27 mouse cellular contexts compared by ENCODE assay signal in the genomic region with DNA sequence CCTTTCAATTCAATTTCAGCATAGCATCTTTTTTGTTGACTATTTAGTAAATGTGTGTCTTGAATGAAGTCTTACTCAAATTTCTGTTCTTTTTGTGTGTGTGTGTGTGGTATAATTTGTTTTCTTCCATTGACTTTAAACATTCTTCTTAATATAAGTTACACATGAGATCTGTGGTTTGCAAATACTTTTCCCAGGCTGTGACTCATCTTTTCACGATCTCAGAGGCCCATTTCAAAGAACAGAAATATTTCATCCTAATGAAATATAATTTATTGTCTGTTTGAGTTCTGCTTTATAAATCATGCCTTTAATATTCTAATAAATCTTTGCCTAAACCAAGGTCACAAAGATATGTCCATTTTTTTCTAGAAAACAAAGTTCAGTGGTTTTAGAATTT.
"Had no signal": no experiment of that assay in that cellular context is flagged by ENCODE, and none has a peak within 500 bp of the region (broad histone marks: within the 10 kb centered on the region; RNA-seq: fewer than 3 reads in every experiment).

No protein-coding gene starts in this region.

- ATAC-seq: forebrain, embryonic 13.5 days; forebrain, embryonic 14.5 days; forebrain, embryonic 15.5 days; forebrain, embryonic 16.5 days; forebrain, postnatal 0 days had no signal

- H3K9me3 ChIP-seq: embryonic facial prominence, embryonic 10.5 days; embryonic facial prominence, embryonic 12.5 days; embryonic facial prominence, embryonic 13.5 days; embryonic facial prominence, embryonic 15.5 days; forebrain, embryonic 10.5 days; forebrain, embryonic 12.5 days; forebrain, embryonic 13.5 days; forebrain, embryonic 15.5 days had no signal

- H3K36me3 ChIP-seq: embryonic facial prominence, embryonic 10.5 days; embryonic facial prominence, embryonic 12.5 days; embryonic facial prominence, embryonic 13.5 days; embryonic facial prominence, embryonic 15.5 days; forebrain, embryonic 10.5 days; forebrain, embryonic 12.5 days; forebrain, embryonic 15.5 days had no signal

- H3K27me3 ChIP-seq: embryonic facial prominence, embryonic 12.5 days; embryonic facial prominence, embryonic 13.5 days; embryonic facial prominence, embryonic 15.5 days; forebrain, embryonic 12.5 days; forebrain, embryonic 13.5 days; forebrain, embryonic 15.5 days had no signal

- DNase-seq: cerebellum, adult 9-10 months; cerebellum, adult 9-11 months; cerebellum, postnatal 10 days; cerebellum, postnatal 14 days; cerebellum, postnatal 25 days; cerebellum, postnatal 36 days; embryo, embryonic 11 days; forebrain, postnatal 0 days; gastrocnemius, adult 2 months; gastrocnemius, postnatal 10 days; gastrocnemius, postnatal 14 days; gastrocnemius, postnatal 25 days; gastrocnemius, postnatal 36 days; heart, adult 11 months; heart, adult 18-20 months; heart, adult 2 months had no signal

- H3K4me2 ChIP-seq: embryonic facial prominence, embryonic 12.5 days; embryonic facial prominence, embryonic 13.5 days; embryonic facial prominence, embryonic 15.5 days; forebrain, embryonic 12.5 days; forebrain, embryonic 13.5 days; forebrain, embryonic 15.5 days had no signal

- H3K4me3 ChIP-seq: embryonic facial prominence, embryonic 10.5 days; embryonic facial prominence, embryonic 12.5 days; embryonic facial prominence, embryonic 13.5 days; embryonic facial prominence, embryonic 15.5 days; erythroblast, embryonic 14.5 days; forebrain, embryonic 10.5 days; forebrain, embryonic 12.5 days; forebrain, embryonic 13.5 days; forebrain, embryonic 15.5 days; gastrocnemius, adult 2 months; heart, adult 2 months had no signal

- H3K27ac ChIP-seq: embryonic facial prominence, embryonic 10.5 days; embryonic facial prominence, embryonic 12.5 days; embryonic facial prominence, embryonic 13.5 days; embryonic facial prominence, embryonic 15.5 days; forebrain, embryonic 10.5 days; forebrain, embryonic 12.5 days; forebrain, embryonic 13.5 days; forebrain, embryonic 15.5 days; gastrocnemius, adult 2 months; heart, adult 2 months had no signal

- H3K9ac ChIP-seq: embryonic facial prominence, embryonic 12.5 days; embryonic facial prominence, embryonic 13.5 days; embryonic facial prominence, embryonic 15.5 days; forebrain, embryonic 12.5 days; forebrain, embryonic 13.5 days; forebrain, embryonic 15.5 days; forebrain, postnatal 0 days had no signal

- H3K4me1 ChIP-seq: embryonic facial prominence, embryonic 10.5 days; embryonic facial prominence, embryonic 12.5 days; embryonic facial prominence, embryonic 13.5 days; embryonic facial prominence, embryonic 15.5 days; forebrain, embryonic 10.5 days; forebrain, embryonic 12.5 days; forebrain, embryonic 13.5 days; forebrain, embryonic 15.5 days had no signal
